Mouse (Mus musculus) heart, postnatal 14 days (tissue): ENCODE results near the gene Cidec. TPM values are rescaled to one million over a fixed set of nuclear protein-coding genes. Genes with fewer than 3 reads are reported as not detected.

Experiments
- DNase-seq, 2 experiments: peaks; one replicate each; pipeline ENCODE4 v3.0.0; 2021 to 2022
- intact Hi-C: fragments of 180-260 bp; cut with DNase I; formaldehyde crosslinking; loops from one replicate; pipeline ENCODE4 v1.15.1; 2025
- total RNA-seq, 2 experiments: library from RNA; stranded (reverse); gene quantifications; 2 replicates each; pipeline ENCODE4 v1.2.3; 2021

The Cidec gene
- total RNA-seq, 2 experiments from 2014 or later = 4.4 to 17.1 TPM

GRCm38 (mm10) chr6:113418441-113419198 is 16.9 kb downstream of the Cidec start:
- DNase-seq = peak in 1 of 2 experiments; percentile 13
- intact Hi-C loops = no loop called here

GRCm38 (mm10) chr6:113416416-113416815 is 19.1 kb downstream of the Cidec start:
- intact Hi-C loops = no loop called here
- DNase-seq = no peak

GRCm38 (mm10) chr6:113410001-113410400 is 25.6 kb downstream of the Cidec start:
- intact Hi-C loops = no loop called here
- no peak for DNase-seq

- intact Hi-C loops = no loop called here
- DNase-seq = no peak
Observed at GRCm38 (mm10) chr6:113406683-113407082, 28.9 kb downstream of the Cidec start.

GRCm38 (mm10) chr6:113405483-113405882 is 30.1 kb downstream of the Cidec start:
- intact Hi-C loops = no loop called here
- DNase-seq = no peak

- DNase-seq = no peak
- intact Hi-C loops = no loop called here
Observed at GRCm38 (mm10) chr6:113404649-113405448, 30.7 kb downstream of the Cidec start.

GRCm38 (mm10) chr6:113402094-113402493 is 33.5 kb downstream of the Cidec start:
- DNase-seq = no peak
- intact Hi-C loops = no loop called here

GRCm38 (mm10) chr6:113396270-113397030 is 39.1 kb downstream of the Cidec start:
- intact Hi-C loops = no loop called here
- DNase-seq = no peak

GRCm38 (mm10) chr6:113395501-113395900 is 40.1 kb downstream of the Cidec start:
- intact Hi-C loops = no loop called here
- no peak for DNase-seq

GRCm38 (mm10) chr6:113394811-113395210 is 40.7 kb downstream of the Cidec start:
- intact Hi-C loops = no loop called here
- DNase-seq = no peak

GRCm38 (mm10) chr6:113393951-113394350 is 41.6 kb downstream of the Cidec start:
- intact Hi-C loops = no loop called here
- no peak for DNase-seq

- DNase-seq = peak; percentile 51 to 58
- intact Hi-C loops = no loop called here
Observed at GRCm38 (mm10) chr6:113392387-113393071, 43.0 kb downstream of the Cidec start.

- intact Hi-C loops = no loop called here
- DNase-seq = no peak
Observed at GRCm38 (mm10) chr6:113392015-113392386, 43.6 kb downstream of the Cidec start.

- intact Hi-C loops = no loop called here
- DNase-seq = no peak
Observed at GRCm38 (mm10) chr6:113390715-113391114, 44.8 kb downstream of the Cidec start.

GRCm38 (mm10) chr6:113388960-113389359 is 46.6 kb downstream of the Cidec start, which contains the start of gene Ttll3:
TSS of gene Ttll3 (plus strand) at chr6:113389260.
- intact Hi-C loops = loop anchor here (5.0 kb wide), 1 partner anchor 78 kb away; no protein-coding TSS in a partner anchor
- DNase-seq = no peak

- DNase-seq = no peak
- intact Hi-C loops = loop anchor here (5.0 kb wide), 1 partner anchor 81 kb away; no protein-coding TSS in a partner anchor
Observed at GRCm38 (mm10) chr6:113386025-113386424, 49.5 kb downstream of the Cidec start.

- no peak for DNase-seq
- intact Hi-C loops = loop anchor here (5.0 kb wide), 1 partner anchor 82 kb away; no protein-coding TSS in a partner anchor
Observed at GRCm38 (mm10) chr6:113385160-113385714, 50.3 kb downstream of the Cidec start.

- intact Hi-C loops = no loop called here
Observed at GRCm38 (mm10) chr6:113384351-113384927, 51.1 kb downstream of the Cidec start.

GRCm38 (mm10) chr6:113380480-113380879 is 55.1 kb downstream of the Cidec start:
- intact Hi-C loops = no loop called here
- no peak for DNase-seq

More at GRCm38 (mm10) chr6:113384351-113384927, 51.1 kb downstream of the Cidec start:
- no peak for DNase-seq
